Mouse (Mus musculus): ENCODE data around the gene Cacnb3. TPM values are rescaled to one million over a fixed set of nuclear protein-coding genes. Genes with fewer than 3 reads are reported as not detected.

The Cacnb3 gene
- polyA plus RNA-seq, 2 experiments, result 33.9 to 75.2 TPM

- no peak for DNase-seq (ENCODE audit: low spot score)
- no peaks in the 10 kb centered on the region for H3K36me3 ChIP-seq (ENCODE audit: control insufficient read depth, insufficient read depth, low read length)
- H3K4me3 ChIP-seq (replicated peaks; ENCODE audit: low read length), result no peak overlapping the region
- no peak overlapping the region for H3K27ac ChIP-seq (replicated peaks; ENCODE audit: low read depth, low read length)
- WGBS, result 49% methylated on average over 5 of the region's 5 CpGs
- no peak for TF ChIP-seq POLR2A (IDR thresholded peaks at IDR 0.05; ENCODE audit: borderline replicate concordance, extremely low read depth, insufficient read depth, insufficient read length)
- ATAC-seq (ENCODE audit: low FRiP score, low read depth), result no peak
- 0 out of 2 replicates have a peak, but pooled peaks cover 7% of the 10 kb centered on the region for H3K27me3 ChIP-seq (ENCODE audit: control insufficient read depth, insufficient read depth, low read length)
- H3K4me1 ChIP-seq (ENCODE audit: control insufficient read depth, insufficient read depth, low read length), result peaks cover 4% of the 10 kb centered on the region; the same call in 1 of the 2 replicates
- no peak overlapping the region for H3K4me2 ChIP-seq (replicated peaks; ENCODE audit: low read depth, low read length, severe bottlenecking)
- H3K9me3 ChIP-seq (ENCODE audit: control insufficient read depth, low read length), result no peaks in the 10 kb centered on the region
- no peak overlapping the region for H3K9ac ChIP-seq (ENCODE audit: low read depth, low read length, severe bottlenecking)
Observed at GRCm38 (mm10) chr15:98623361-98623821, 7.2 kb upstream of the Cacnb3 start.

GRCm38 (mm10) chr15:98626078-98626477 lies 4.6 kb upstream of the Cacnb3 start:
- DNase-seq (ENCODE audit: low spot score) (no peak), ATAC-seq (ENCODE audit: low FRiP score, low read depth) (no peak)
- Histone ChIP-seq H3K4me1 (ENCODE audit: control insufficient read depth, insufficient read depth, low read length) (peaks cover 13% of the 10 kb centered on the region), H3K9ac (ENCODE audit: low read depth, low read length, severe bottlenecking) (no peak overlapping the region), H3K9me3 (ENCODE audit: control insufficient read depth, low read length) (no peaks in the 10 kb centered on the region), H3K36me3 (ENCODE audit: control insufficient read depth, insufficient read depth, low read length) (no peaks in the 10 kb centered on the region), H3K27ac (replicated peaks; ENCODE audit: low read depth, low read length) (no peak overlapping the region), H3K27me3 (ENCODE audit: control insufficient read depth, insufficient read depth, low read length) (0 out of 2 replicates have a peak, but pooled peaks cover 7% of the 10 kb centered on the region), H3K4me2 (replicated peaks; ENCODE audit: low read depth, low read length, severe bottlenecking) (no peak overlapping the region), H3K4me3 (replicated peaks; ENCODE audit: low read length) (no peak overlapping the region)
- TF ChIP-seq POLR2A (IDR thresholded peaks at IDR 0.05; ENCODE audit: borderline replicate concordance, extremely low read depth, insufficient read depth, insufficient read length), result no peak
- 27% methylated on average over 8 of the region's 8 CpGs for whole genome bisulfite sequencing

- H3K4me1 ChIP-seq (ENCODE audit: control insufficient read depth, insufficient read depth, low read length), result peaks cover 19% of the 10 kb centered on the region
- H3K9ac ChIP-seq (ENCODE audit: low read depth, low read length, severe bottlenecking), result no peak overlapping the region
- no peaks in the 10 kb centered on the region for H3K9me3 ChIP-seq (ENCODE audit: control insufficient read depth, low read length)
- no peak overlapping the region for H3K4me3 ChIP-seq (replicated peaks; ENCODE audit: low read length)
- H3K27ac ChIP-seq (replicated peaks; ENCODE audit: low read depth, low read length), result no peak overlapping the region
- WGBS, result 80% methylated on average over 7 of the region's 7 CpGs
- no peak for TF ChIP-seq POLR2A (IDR thresholded peaks at IDR 0.05; ENCODE audit: borderline replicate concordance, extremely low read depth, insufficient read depth, insufficient read length)
- ATAC-seq (ENCODE audit: low FRiP score, low read depth) (no peak), DNase-seq (ENCODE audit: low spot score) (no peak)
- no peak overlapping the region for H3K4me2 ChIP-seq (replicated peaks; ENCODE audit: low read depth, low read length, severe bottlenecking)
- 0 out of 2 replicates have a peak, but pooled peaks cover 7% of the 10 kb centered on the region for H3K27me3 ChIP-seq (ENCODE audit: control insufficient read depth, insufficient read depth, low read length)
- no peaks in the 10 kb centered on the region for H3K36me3 ChIP-seq (ENCODE audit: control insufficient read depth, insufficient read depth, low read length)
Observed at GRCm38 (mm10) chr15:98626487-98627212, 4.0 kb upstream of the Cacnb3 start.

- H3K9ac ChIP-seq (ENCODE audit: low read depth, low read length, severe bottlenecking), result peak overlapping the region; percentile 17; the same call in 1 of the 2 replicates
- peaks cover 7% of the 10 kb centered on the region; the same call in 1 of the 2 replicates for H3K27me3 ChIP-seq (ENCODE audit: control insufficient read depth, insufficient read depth, low read length)
- TF ChIP-seq POLR2A (IDR thresholded peaks at IDR 0.05; ENCODE audit: borderline replicate concordance, extremely low read depth, insufficient read depth, insufficient read length), result 0 out of 2 replicates have a peak, but pooled peaks have one; percentile 12
- H3K27ac ChIP-seq (replicated peaks; ENCODE audit: low read depth, low read length), result no peak overlapping the region
- H3K4me1 ChIP-seq (ENCODE audit: control insufficient read depth, insufficient read depth, low read length), result peaks cover 25% of the 10 kb centered on the region
- 14% methylated on average over 18 of the region's 20 CpGs for WGBS
- no peaks in the 10 kb centered on the region for H3K9me3 ChIP-seq (ENCODE audit: control insufficient read depth, low read length)
- H3K4me2 ChIP-seq (replicated peaks; ENCODE audit: low read depth, low read length, severe bottlenecking), result peak overlapping the region; percentile 10
- no peak for DNase-seq (ENCODE audit: low spot score)
- H3K36me3 ChIP-seq (ENCODE audit: control insufficient read depth, insufficient read depth, low read length), result no peaks in the 10 kb centered on the region
- 0 out of 2 replicates have a peak overlapping the region, but pooled peaks have one; percentile 2 for H3K4me3 ChIP-seq (replicated peaks; ENCODE audit: low read length)
- no peak for ATAC-seq (ENCODE audit: low FRiP score, low read depth)
Observed at GRCm38 (mm10) chr15:98628589-98629254, 1.9 kb upstream of the Cacnb3 start.

- ATAC-seq (ENCODE audit: low FRiP score, low read depth) (no peak), DNase-seq (ENCODE audit: low spot score) (no peak)
- H3K27ac ChIP-seq (replicated peaks; ENCODE audit: low read depth, low read length), result no peak overlapping the region
- WGBS, result 55% methylated on average over 6 of the region's 6 CpGs
- H3K4me1 ChIP-seq (ENCODE audit: control insufficient read depth, insufficient read depth, low read length), result peaks cover 29% of the 10 kb centered on the region
- H3K36me3 ChIP-seq (ENCODE audit: control insufficient read depth, insufficient read depth, low read length), result no peaks in the 10 kb centered on the region
- H3K27me3 ChIP-seq (ENCODE audit: control insufficient read depth, insufficient read depth, low read length), result peaks cover 7% of the 10 kb centered on the region; the same call in 1 of the 2 replicates
- H3K9me3 ChIP-seq (ENCODE audit: control insufficient read depth, low read length), result no peaks in the 10 kb centered on the region
- no peak overlapping the region for H3K4me3 ChIP-seq (replicated peaks; ENCODE audit: low read length)
- no peak overlapping the region for H3K4me2 ChIP-seq (replicated peaks; ENCODE audit: low read depth, low read length, severe bottlenecking)
- no peak for TF ChIP-seq POLR2A (IDR thresholded peaks at IDR 0.05; ENCODE audit: borderline replicate concordance, extremely low read depth, insufficient read depth, insufficient read length)
- H3K9ac ChIP-seq (ENCODE audit: low read depth, low read length, severe bottlenecking), result no peak overlapping the region
Observed at GRCm38 (mm10) chr15:98629464-98629863, 1.2 kb upstream of the Cacnb3 start.

Data from limb, embryonic 14.5 days (tissue).